Mouse (Mus musculus): ENCODE results near the gene Sfxn5. TPM values are rescaled to one million over a fixed set of nuclear protein-coding genes. Genes with fewer than 3 reads are reported as not detected.

Gene Sfxn5
- polyA plus RNA-seq, 1 experiment from 2014 or later: 6.7 TPM

GRCm38 (mm10) chr6:85373066-85373860 lies 40.0 kb upstream of the Sfxn5 start:
- Histone ChIP-seq H3K27me3 (replicated peaks) (no peaks in the 10 kb centered on the region), H3K36me3 (no peaks in the 10 kb centered on the region), H3K4me3 (replicated peaks) (peak overlapping the region; percentile 74), H3K9me3 (no peaks in the 10 kb centered on the region), H3K27ac (no peak overlapping the region), H3K4me2 (replicated peaks) (peak overlapping the region; percentile 92), H3K9ac (peak overlapping the region; percentile 76; the same call in 1 of the 2 replicates), H3K4me1 (replicated peaks) (peaks cover 33% of the 10 kb centered on the region)
- WGBS: 83% methylated on average over 10 of the region's 10 CpGs
- no peak for ATAC-seq

- Histone ChIP-seq H3K9ac (no peak overlapping the region), H3K4me1 (replicated peaks) (peaks cover 39% of the 10 kb centered on the region), H3K36me3 (no peaks in the 10 kb centered on the region), H3K9me3 (no peaks in the 10 kb centered on the region), H3K4me3 (replicated peaks) (no peak overlapping the region), H3K27me3 (replicated peaks) (no peaks in the 10 kb centered on the region), H3K27ac (no peak overlapping the region; the same call in 1 of the 2 replicates), H3K4me2 (replicated peaks) (peak overlapping the region; percentile 92)
- WGBS: 76% methylated on average over 2 of the region's 2 CpGs
- ATAC-seq: no peak
Measured at GRCm38 (mm10) chr6:85372496-85372895, 39.3 kb upstream of the Sfxn5 start.

GRCm38 (mm10) chr6:85371859-85372405 lies 38.7 kb upstream of the Sfxn5 start:
- H3K9me3 ChIP-seq: no peaks in the 10 kb centered on the region
- no peak overlapping the region for H3K9ac ChIP-seq
- H3K4me2 ChIP-seq (replicated peaks): peak overlapping the region; percentile 92
- WGBS: 80% methylated on average over 6 of the region's 6 CpGs
- H3K27me3 ChIP-seq (replicated peaks): no peaks in the 10 kb centered on the region
- ATAC-seq: no peak
- H3K4me1 ChIP-seq (replicated peaks): peaks cover 44% of the 10 kb centered on the region
- H3K36me3 ChIP-seq: no peaks in the 10 kb centered on the region
- no peak overlapping the region for H3K27ac ChIP-seq
- H3K4me3 ChIP-seq (replicated peaks): no peak overlapping the region

- Histone ChIP-seq H3K36me3 (no peaks in the 10 kb centered on the region), H3K27ac (no peak overlapping the region), H3K9ac (no peak overlapping the region), H3K4me3 (replicated peaks) (no peak overlapping the region), H3K4me1 (replicated peaks) (peaks cover 50% of the 10 kb centered on the region), H3K4me2 (replicated peaks) (no peak overlapping the region), H3K27me3 (replicated peaks) (no peaks in the 10 kb centered on the region), H3K9me3 (no peaks in the 10 kb centered on the region)
- WGBS: 87% methylated on average over 9 of the region's 9 CpGs
- ATAC-seq: no peak
Measured at GRCm38 (mm10) chr6:85370666-85371430, 37.6 kb upstream of the Sfxn5 start.

GRCm38 (mm10) chr6:85370041-85370440 lies 36.8 kb upstream of the Sfxn5 start:
- WGBS: 90% methylated on average over 5 of the region's 5 CpGs
- peaks cover 50% of the 10 kb centered on the region for H3K4me1 ChIP-seq (replicated peaks)
- H3K36me3 ChIP-seq: no peaks in the 10 kb centered on the region
- H3K4me3 ChIP-seq (replicated peaks): no peak overlapping the region
- no peaks in the 10 kb centered on the region for H3K27me3 ChIP-seq (replicated peaks)
- no peak overlapping the region for H3K9ac ChIP-seq
- no peak overlapping the region for H3K27ac ChIP-seq
- no peak for ATAC-seq
- H3K4me2 ChIP-seq (replicated peaks): no peak overlapping the region
- no peaks in the 10 kb centered on the region for H3K9me3 ChIP-seq

GRCm38 (mm10) chr6:85369181-85369860 lies 36.1 kb upstream of the Sfxn5 start:
- Histone ChIP-seq H3K36me3 (no peaks in the 10 kb centered on the region), H3K4me3 (replicated peaks) (no peak overlapping the region), H3K4me1 (replicated peaks) (peaks cover 50% of the 10 kb centered on the region), H3K27me3 (replicated peaks) (no peaks in the 10 kb centered on the region), H3K4me2 (replicated peaks) (0 out of 2 replicates have a peak overlapping the region, but pooled peaks have one; percentile 5), H3K9ac (no peak overlapping the region), H3K9me3 (no peaks in the 10 kb centered on the region), H3K27ac (no peak overlapping the region)
- ATAC-seq: no peak
- WGBS: 65% methylated on average over 5 of the region's 5 CpGs

- WGBS: 69% methylated on average over 5 of the region's 5 CpGs
- Histone ChIP-seq H3K27me3 (replicated peaks) (no peaks in the 10 kb centered on the region), H3K36me3 (no peaks in the 10 kb centered on the region), H3K9me3 (no peaks in the 10 kb centered on the region), H3K9ac (no peak overlapping the region), H3K4me1 (replicated peaks) (peaks cover 46% of the 10 kb centered on the region), H3K4me2 (replicated peaks) (0 out of 2 replicates have a peak overlapping the region, but pooled peaks have one; percentile 5), H3K27ac (no peak overlapping the region), H3K4me3 (replicated peaks) (no peak overlapping the region)
- no peak for ATAC-seq
Measured at GRCm38 (mm10) chr6:85368722-85369121, 35.5 kb upstream of the Sfxn5 start.

GRCm38 (mm10) chr6:85368166-85368565 lies 34.9 kb upstream of the Sfxn5 start:
- WGBS: 88% methylated on average over 1 of the region's 1 CpGs

GRCm38 (mm10) chr6:85366387-85366786 lies 33.2 kb upstream of the Sfxn5 start:
- H3K4me3 ChIP-seq (replicated peaks): no peak overlapping the region
- no peak overlapping the region for H3K9ac ChIP-seq
- no peaks in the 10 kb centered on the region for H3K36me3 ChIP-seq
- WGBS: 42% methylated on average over 1 of the region's 1 CpGs
- peaks cover 28% of the 10 kb centered on the region for H3K4me1 ChIP-seq (replicated peaks)
- H3K27me3 ChIP-seq (replicated peaks): no peaks in the 10 kb centered on the region
- peak; percentile 91 for ATAC-seq
- peak overlapping the region; percentile 18; the same call in 1 of the 2 replicates for H3K4me2 ChIP-seq (replicated peaks)
- H3K9me3 ChIP-seq: no peaks in the 10 kb centered on the region
- H3K27ac ChIP-seq: peak overlapping the region; percentile 61

More at GRCm38 (mm10) chr6:85368166-85368565, 34.9 kb upstream of the Sfxn5 start:
- Histone ChIP-seq H3K36me3 (no peaks in the 10 kb centered on the region), H3K4me3 (replicated peaks) (no peak overlapping the region), H3K9ac (no peak overlapping the region), H3K4me2 (replicated peaks) (no peak overlapping the region), H3K27ac (no peak overlapping the region), H3K27me3 (replicated peaks) (no peaks in the 10 kb centered on the region), H3K4me1 (replicated peaks) (peaks cover 41% of the 10 kb centered on the region), H3K9me3 (no peaks in the 10 kb centered on the region)
- ATAC-seq: no peak

- H3K9me3 ChIP-seq: no peaks in the 10 kb centered on the region
- ATAC-seq: no peak
- H3K4me3 ChIP-seq (replicated peaks): no peak overlapping the region
- H3K4me2 ChIP-seq (replicated peaks): no peak overlapping the region
- WGBS: 58% methylated on average over 5 of the region's 5 CpGs
- H3K27ac ChIP-seq: no peak overlapping the region
- no peaks in the 10 kb centered on the region for H3K36me3 ChIP-seq
- H3K27me3 ChIP-seq (replicated peaks): no peaks in the 10 kb centered on the region
- H3K4me1 ChIP-seq (replicated peaks): peaks cover 26% of the 10 kb centered on the region
- H3K9ac ChIP-seq: no peak overlapping the region
Measured at GRCm38 (mm10) chr6:85364439-85364838, 31.2 kb upstream of the Sfxn5 start.

- Histone ChIP-seq H3K27me3 (replicated peaks) (no peaks in the 10 kb centered on the region), H3K4me1 (replicated peaks) (peaks cover 20% of the 10 kb centered on the region), H3K4me2 (replicated peaks) (no peak overlapping the region), H3K36me3 (no peaks in the 10 kb centered on the region), H3K9ac (no peak overlapping the region), H3K9me3 (no peaks in the 10 kb centered on the region), H3K4me3 (replicated peaks) (no peak overlapping the region), H3K27ac (no peak overlapping the region)
- 73% methylated on average over 4 of the region's 4 CpGs for WGBS
- no peak for ATAC-seq
Measured at GRCm38 (mm10) chr6:85363906-85364260, 30.7 kb upstream of the Sfxn5 start.
